Mouse (Mus musculus): Measurements from ENCODE around the gene Ebf1. TPM values are rescaled to one million over a fixed set of nuclear protein-coding genes. Genes with fewer than 3 reads are reported as not detected.

Gene Ebf1
- total RNA-seq, 2 experiments from 2014 or later, result 27.2 to 31.0 TPM

GRCm38 (mm10) chr11:44785063-44785462 is 167.9 kb downstream of the Ebf1 start:
- DNase-seq, result no peak

- no peak for DNase-seq
Measured at GRCm38 (mm10) chr11:44785479-44785878, 168.4 kb downstream of the Ebf1 start.

GRCm38 (mm10) chr11:44788003-44788402 is 170.9 kb downstream of the Ebf1 start:
- no peak for DNase-seq

GRCm38 (mm10) chr11:44792816-44793215 is 175.7 kb downstream of the Ebf1 start:
- no peak for DNase-seq

GRCm38 (mm10) chr11:44794883-44795282 is 177.8 kb downstream of the Ebf1 start:
- no peak for DNase-seq

GRCm38 (mm10) chr11:44795767-44796166 is 178.7 kb downstream of the Ebf1 start:
- DNase-seq, result no peak

GRCm38 (mm10) chr11:44798270-44798669 is 181.2 kb downstream of the Ebf1 start:
- DNase-seq, result no peak

- DNase-seq, result no peak
Measured at GRCm38 (mm10) chr11:44804046-44804445, 186.9 kb downstream of the Ebf1 start.

GRCm38 (mm10) chr11:44806589-44806988 is 189.5 kb downstream of the Ebf1 start:
- no peak for DNase-seq

- DNase-seq, result no peak
Measured at GRCm38 (mm10) chr11:44808855-44809546, 191.9 kb downstream of the Ebf1 start.

GRCm38 (mm10) chr11:44811007-44811406 is 193.9 kb downstream of the Ebf1 start:
- no peak for DNase-seq

- DNase-seq, result no peak
Measured at GRCm38 (mm10) chr11:44812193-44812746, 195.2 kb downstream of the Ebf1 start.

- DNase-seq, result no peak
Measured at GRCm38 (mm10) chr11:44813534-44813933, 196.4 kb downstream of the Ebf1 start.

GRCm38 (mm10) chr11:44814847-44815246 is 197.7 kb downstream of the Ebf1 start:
- DNase-seq, result peak; percentile 29

GRCm38 (mm10) chr11:44815991-44816390 is 198.9 kb downstream of the Ebf1 start:
- no peak for DNase-seq

GRCm38 (mm10) chr11:44822312-44822711 is 205.2 kb downstream of the Ebf1 start:
- DNase-seq, result no peak

- DNase-seq, result no peak
Measured at GRCm38 (mm10) chr11:44832227-44832939, 215.3 kb downstream of the Ebf1 start.

- no peak for DNase-seq
Measured at GRCm38 (mm10) chr11:44832940-44833254, 215.8 kb downstream of the Ebf1 start.

- no peak for DNase-seq
Measured at GRCm38 (mm10) chr11:44833351-44833996, 216.4 kb downstream of the Ebf1 start.

GRCm38 (mm10) chr11:44835166-44835565 is 218.0 kb downstream of the Ebf1 start:
- no peak for DNase-seq

- DNase-seq, result no peak
Measured at GRCm38 (mm10) chr11:44837592-44837991, 220.5 kb downstream of the Ebf1 start.

GRCm38 (mm10) chr11:44841127-44842056 is 224.3 kb downstream of the Ebf1 start:
- peak; percentile 20 for DNase-seq
